Mouse (Mus musculus) CD4-positive, CD25-positive, alpha-beta regulatory T cell, adult 9 weeks (primary cell): ENCODE results near the gene Trpm3. TPM values are rescaled to one million over a fixed set of nuclear protein-coding genes. Genes with fewer than 3 reads are reported as not detected.

ENCODE experiments used
- polyA plus RNA-seq: library from polyadenylated mRNA; unstranded; fragments of 100-300 nt; shearing (Covaris generic); gene quantifications from one replicate; pipeline ENCODE4 v1.2.1, GENCODE M21; 2017

Trpm3 gene
- 0.24 TPM for polyA plus RNA-seq

GRCm38 (mm10) chr19:22138590-22139421 is at the start of gene Trpm3:
Trpm3 (plus strand) TSS chr19:22139046.

